Mouse (Mus musculus) liver, embryonic 15.5 days (tissue): ENCODE results near the gene Tm4sf1. TPM values are rescaled to one million over a fixed set of nuclear protein-coding genes. Genes with fewer than 3 reads are reported as not detected.

Experiments used
- ATAC-seq: fragments of 200-750 bp; cut with Nextera tagmentation; 2 replicates; pipeline ENCODE4 v1.8.0; 2017; ENCODE audit warnings: moderate number of reproducible peaks, mild to moderate bottlenecking, moderate library complexity; ENCODE audit not compliant: insufficient read depth
- H3K27ac ChIP-seq: fragments of 300-500 bp; sonication (generic); replicated peaks from 2 replicates; pipeline ENCODE4 v1.5.1; 2015; ENCODE audit warnings: mild to moderate bottlenecking, inconsistent platforms
- H3K27me3 ChIP-seq: fragments of 300-500 bp; sonication (generic); 2 replicates; pipeline ENCODE4 v1.6.1; 2015; ENCODE audit warnings: mild to moderate bottlenecking, inconsistent platforms
- H3K36me3 ChIP-seq: fragments of 300-500 bp; sonication (generic); replicated peaks from 2 replicates; pipeline ENCODE4 v1.6.1; 2015; ENCODE audit warnings: moderate library complexity, mild to moderate bottlenecking, inconsistent platforms
- H3K4me1 ChIP-seq: fragments of 300-500 bp; sonication (generic); replicated peaks from 2 replicates; pipeline ENCODE4 v1.6.1; 2015; ENCODE audit warnings: inconsistent platforms
- H3K4me2 ChIP-seq: fragments of 300-500 bp; sonication (generic); 2 replicates; pipeline ENCODE4 v1.6.1; 2015; ENCODE audit warnings: moderate library complexity, mild to moderate bottlenecking, inconsistent platforms
- H3K4me3 ChIP-seq: fragments of 300-500 bp; sonication (generic); replicated peaks from 2 replicates; pipeline ENCODE4 v1.5.1; 2015; ENCODE audit warnings: mild to moderate bottlenecking, inconsistent platforms
- H3K9ac ChIP-seq: fragments of 300-500 bp; sonication (generic); 2 replicates; pipeline ENCODE4 v1.6.1; 2015; ENCODE audit warnings: moderate library complexity, mild to moderate bottlenecking, inconsistent platforms
- H3K9me3 ChIP-seq: fragments of 300-500 bp; sonication (generic); replicated peaks from 2 replicates; pipeline ENCODE4 v1.6.1; 2016; ENCODE audit warnings: inconsistent platforms
- WGBS: fragments of 180-500 bp; shearing (Covaris S2); methylation state at CpG from one replicate; pipeline ENCODE4 v1.1.7; 2015; ENCODE audit warnings: mixed read lengths; ENCODE audit not compliant: insufficient replicate concordance; 5-methylcytosine and 5-hydroxymethylcytosine counted together
- polyA plus RNA-seq: library from polyadenylated mRNA; unstranded; fragments of >200 nt; fragmentation: Nextera tagmentation; extraction: Ambion mirVana; gene quantifications from 2 replicates; pipeline ENCODE4 v1.2.1, GENCODE M21; 2015

The Tm4sf1 gene
- polyA plus RNA-seq, 1 experiment from 2014 or later: 12.5 TPM

GRCm38 (mm10) chr3:57287438-57287837 is 14.3 kb downstream of the Tm4sf1 start:
- no peaks in the 10 kb centered on the region for H3K27me3 ChIP-seq
- ATAC-seq: no peak

GRCm38 (mm10) chr3:57278225-57278624 is 23.6 kb downstream of the Tm4sf1 start:
- 50% methylated on average over 4 of the region's 4 CpGs for whole genome bisulfite sequencing
- Histone ChIP-seq H3K4me1 (no peaks in the 10 kb centered on the region; the same call in 1 of the 2 replicates), H3K27ac (no peak overlapping the region), H3K9ac (no peak overlapping the region), H3K9me3 (no peaks in the 10 kb centered on the region), H3K4me2 (no peak overlapping the region), H3K36me3 (no peaks in the 10 kb centered on the region), H3K4me3 (no peak overlapping the region), H3K27me3 (no peaks in the 10 kb centered on the region)
- 0 out of 2 replicates have a peak, but pooled peaks have one; percentile 33 for ATAC-seq

More at GRCm38 (mm10) chr3:57287438-57287837, 14.3 kb downstream of the Tm4sf1 start:
- H3K9ac ChIP-seq: no peak overlapping the region
- H3K36me3 ChIP-seq: no peaks in the 10 kb centered on the region
- WGBS: 37% methylated on average over 4 of the region's 4 CpGs
- no peak overlapping the region for H3K4me2 ChIP-seq
- H3K9me3 ChIP-seq: no peaks in the 10 kb centered on the region
- H3K27ac ChIP-seq: no peak overlapping the region
- H3K4me1 ChIP-seq: no peaks in the 10 kb centered on the region; the same call in 1 of the 2 replicates
- H3K4me3 ChIP-seq: no peak overlapping the region

GRCm38 (mm10) chr3:57277453-57277852 is 24.3 kb downstream of the Tm4sf1 start:
- no peaks in the 10 kb centered on the region for H3K36me3 ChIP-seq
- H3K9ac ChIP-seq: no peak overlapping the region
- peak; percentile 94 for ATAC-seq
- 39% methylated on average over 5 of the region's 5 CpGs for WGBS
- H3K4me3 ChIP-seq: no peak overlapping the region
- H3K27ac ChIP-seq: no peak overlapping the region
- H3K4me2 ChIP-seq: no peak overlapping the region
- no peaks in the 10 kb centered on the region for H3K27me3 ChIP-seq
- no peaks in the 10 kb centered on the region for H3K9me3 ChIP-seq
- no peaks in the 10 kb centered on the region; the same call in 1 of the 2 replicates for H3K4me1 ChIP-seq

GRCm38 (mm10) chr3:57276821-57277220 is 25.0 kb downstream of the Tm4sf1 start:
- ATAC-seq: no peak

GRCm38 (mm10) chr3:57268994-57269393 is 32.8 kb downstream of the Tm4sf1 start:
- ATAC-seq: no peak
- no peaks in the 10 kb centered on the region for H3K4me1 ChIP-seq
- H3K27me3 ChIP-seq: no peaks in the 10 kb centered on the region
- H3K27ac ChIP-seq: no peak overlapping the region
- 47% methylated on average over 2 of the region's 2 CpGs for WGBS
- H3K4me2 ChIP-seq: no peak overlapping the region
- no peaks in the 10 kb centered on the region for H3K36me3 ChIP-seq
- H3K4me3 ChIP-seq: no peak overlapping the region
- no peak overlapping the region for H3K9ac ChIP-seq
- no peaks in the 10 kb centered on the region for H3K9me3 ChIP-seq

More at GRCm38 (mm10) chr3:57276821-57277220, 25.0 kb downstream of the Tm4sf1 start:
- Histone ChIP-seq H3K9me3 (no peaks in the 10 kb centered on the region), H3K4me3 (no peak overlapping the region), H3K27me3 (no peaks in the 10 kb centered on the region), H3K27ac (no peak overlapping the region), H3K4me1 (no peaks in the 10 kb centered on the region; the same call in 1 of the 2 replicates), H3K4me2 (no peak overlapping the region), H3K9ac (no peak overlapping the region), H3K36me3 (no peaks in the 10 kb centered on the region)
- WGBS: 69% methylated on average over 3 of the region's 3 CpGs

GRCm38 (mm10) chr3:57267559-57268173 is 34.1 kb downstream of the Tm4sf1 start:
- H3K36me3 ChIP-seq: no peaks in the 10 kb centered on the region
- H3K4me1 ChIP-seq: no peaks in the 10 kb centered on the region
- ATAC-seq: no peak
- no peak overlapping the region for H3K27ac ChIP-seq
- no peaks in the 10 kb centered on the region for H3K9me3 ChIP-seq
- no peak overlapping the region for H3K4me3 ChIP-seq
- no peak overlapping the region for H3K9ac ChIP-seq
- no peak overlapping the region for H3K4me2 ChIP-seq
- H3K27me3 ChIP-seq: no peaks in the 10 kb centered on the region
- 25% methylated on average over 6 of the region's 6 CpGs for WGBS

- no peaks in the 10 kb centered on the region for H3K36me3 ChIP-seq
- no peaks in the 10 kb centered on the region for H3K4me1 ChIP-seq
- 34% methylated on average over 2 of the region's 2 CpGs for WGBS
- H3K9ac ChIP-seq: no peak overlapping the region
- H3K27me3 ChIP-seq: no peaks in the 10 kb centered on the region
- H3K4me2 ChIP-seq: no peak overlapping the region
- no peak for ATAC-seq
- no peaks in the 10 kb centered on the region for H3K9me3 ChIP-seq
- no peak overlapping the region for H3K27ac ChIP-seq
- H3K4me3 ChIP-seq: no peak overlapping the region
These were observed 48.7 kb downstream of the Tm4sf1 start for GRCm38 (mm10) chr3:57253041-57253440.

- Histone ChIP-seq H3K4me2 (no peak overlapping the region), H3K27me3 (no peaks in the 10 kb centered on the region), H3K4me1 (no peaks in the 10 kb centered on the region), H3K9ac (no peak overlapping the region), H3K9me3 (no peaks in the 10 kb centered on the region), H3K4me3 (no peak overlapping the region), H3K27ac (no peak overlapping the region), H3K36me3 (no peaks in the 10 kb centered on the region)
- ATAC-seq: no peak
These were observed 49.2 kb downstream of the Tm4sf1 start for GRCm38 (mm10) chr3:57252551-57252950.

- Histone ChIP-seq H3K27me3 (no peaks in the 10 kb centered on the region), H3K4me2 (no peak overlapping the region), H3K36me3 (no peaks in the 10 kb centered on the region), H3K4me3 (no peak overlapping the region), H3K9ac (no peak overlapping the region), H3K4me1 (no peaks in the 10 kb centered on the region), H3K9me3 (no peaks in the 10 kb centered on the region), H3K27ac (no peak overlapping the region)
- WGBS: 29% methylated on average over 2 of the region's 2 CpGs
- no peak for ATAC-seq
These were observed 56.5 kb downstream of the Tm4sf1 start for GRCm38 (mm10) chr3:57245242-57245641.

Other genes starting within 250 kb of the Tm4sf1 start
- gene Tm4sf4, start 123.3 kb upstream of the Tm4sf1 start, polyA plus RNA-seq: 54.6 and 72.4 TPM in 2 replicates